Mouse (Mus musculus) heart, embryonic 12.5 days (tissue): ENCODE results near the gene Fut11. TPM values are rescaled to one million over a fixed set of nuclear protein-coding genes. Genes with fewer than 3 reads are reported as not detected.

ENCODE experiments used
- ATAC-seq: fragments of 200-750 bp; cut with Nextera tagmentation; 2 replicates; pipeline ENCODE4 v1.8.0; 2017; ENCODE audit warnings: moderate TSS enrichment, moderate library complexity; ENCODE audit not compliant: insufficient number of reproducible peaks, low FRiP score
- H3K27ac ChIP-seq: fragments of 300-500 bp; sonication (generic); 2 replicates; pipeline ENCODE4 v1.5.1; 2016; ENCODE audit warnings: mild to moderate bottlenecking, moderate library complexity; ENCODE audit not compliant: poor library complexity, severe bottlenecking
- H3K27me3 ChIP-seq: fragments of 300-500 bp; sonication (generic); replicated peaks from 2 replicates; pipeline ENCODE4 v1.6.1; 2016; ENCODE audit warnings: mild to moderate bottlenecking, moderate library complexity
- H3K36me3 ChIP-seq: fragments of 300-500 bp; sonication (generic); 2 replicates; pipeline ENCODE4 v1.6.1; 2016; ENCODE audit warnings: mild to moderate bottlenecking, moderate library complexity
- H3K4me1 ChIP-seq: fragments of 300-500 bp; sonication (generic); replicated peaks from 2 replicates; pipeline ENCODE4 v1.6.1; 2016; ENCODE audit warnings: mild to moderate bottlenecking
- H3K4me2 ChIP-seq: fragments of 300-500 bp; sonication (generic); 2 replicates; pipeline ENCODE4 v1.6.1; 2016; ENCODE audit warnings: mild to moderate bottlenecking, moderate library complexity
- H3K4me3 ChIP-seq: fragments of 300-500 bp; sonication (generic); 2 replicates; pipeline ENCODE4 v1.5.1; 2016; ENCODE audit warnings: mild to moderate bottlenecking
- H3K9ac ChIP-seq: fragments of 300-500 bp; sonication (generic); 2 replicates; pipeline ENCODE4 v1.6.1; 2016; ENCODE audit warnings: mild to moderate bottlenecking, moderate library complexity
- H3K9me3 ChIP-seq: fragments of 300-500 bp; sonication (generic); replicated peaks from 2 replicates; pipeline ENCODE4 v1.6.1; 2016; ENCODE audit warnings: mild to moderate bottlenecking, moderate library complexity
- WGBS: fragments of 180-500 bp; shearing (Covaris S2); methylation state at CpG from one replicate; pipeline ENCODE4 v1.1.7; 2016; 5-methylcytosine and 5-hydroxymethylcytosine counted together
- polyA plus RNA-seq: library from polyadenylated mRNA; unstranded; fragments of >200 nt; fragmentation: Nextera tagmentation; extraction: Ambion mirVana; gene quantifications from 2 replicates; pipeline ENCODE4 v1.2.1, GENCODE M21; 2016

The Fut11 gene
- 20.4 and 21.2 TPM in 2 replicates for polyA plus RNA-seq

DNA sequence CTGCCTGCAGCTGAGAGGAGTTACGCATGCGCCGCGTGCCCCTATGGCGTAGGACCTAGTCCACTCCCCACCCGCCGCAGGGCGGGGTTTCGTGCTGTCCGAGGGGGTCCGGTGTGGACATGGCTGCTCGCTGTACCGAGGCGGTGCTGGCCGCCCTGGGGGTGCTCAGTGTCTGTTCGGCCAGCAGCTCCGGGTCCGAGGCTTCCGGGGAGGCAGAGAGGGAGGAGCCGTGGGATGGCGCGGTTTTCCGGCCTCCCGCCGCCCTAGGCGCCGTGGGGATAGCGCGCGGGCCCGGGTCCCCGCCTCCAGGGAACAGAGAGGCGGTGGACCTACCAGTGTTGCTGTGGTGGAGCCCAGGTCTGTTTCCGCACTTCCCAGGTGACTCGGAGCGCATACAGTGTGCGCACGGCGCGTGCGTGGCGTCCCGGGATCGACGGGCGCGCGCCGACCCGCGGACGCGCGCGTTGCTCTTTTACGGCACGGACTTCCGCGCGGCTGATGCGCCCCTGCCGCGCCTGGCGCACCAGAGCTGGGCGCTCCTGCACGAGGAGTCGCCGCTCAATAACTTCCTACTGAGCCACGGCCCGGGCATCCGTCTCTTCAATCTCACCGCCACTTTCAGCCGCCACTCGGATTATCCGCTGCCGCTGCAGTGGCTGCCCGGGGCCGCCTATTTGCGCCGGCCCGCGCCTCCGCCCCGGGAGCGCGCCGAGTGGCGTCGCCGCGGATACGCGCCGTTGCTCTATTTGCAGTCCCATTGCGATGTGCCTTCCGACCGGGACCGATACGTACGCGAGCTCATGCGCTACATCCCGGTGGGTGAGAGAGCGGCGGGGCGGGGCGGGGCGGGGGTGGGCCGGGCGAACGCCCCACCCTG lies at the start of gene Fut11:
Gene Fut11, plus strand, starts transcription at position 85 of the 877 bp plus-strand sequence.
- H3K4me1 ChIP-seq, result peaks cover 53% of the 10 kb centered on the region
- no peaks in the 10 kb centered on the region for H3K27me3 ChIP-seq
- H3K4me2 ChIP-seq, result peak within 1 kb of the TSS; percentile 88
- under 1% methylated on average over 110 of the region's 111 CpGs for WGBS
- peak within 1 kb of the TSS; percentile 97 for H3K9ac ChIP-seq
- peak within 1 kb of the TSS; percentile 96 for H3K4me3 ChIP-seq
- ATAC-seq, result peak; percentile 89
- H3K36me3 ChIP-seq, result peaks cover 64% of the 10 kb centered on the region
- peak within 1 kb of the TSS; percentile 99 for H3K27ac ChIP-seq
- H3K9me3 ChIP-seq, result no peaks in the 10 kb centered on the region

DNA sequence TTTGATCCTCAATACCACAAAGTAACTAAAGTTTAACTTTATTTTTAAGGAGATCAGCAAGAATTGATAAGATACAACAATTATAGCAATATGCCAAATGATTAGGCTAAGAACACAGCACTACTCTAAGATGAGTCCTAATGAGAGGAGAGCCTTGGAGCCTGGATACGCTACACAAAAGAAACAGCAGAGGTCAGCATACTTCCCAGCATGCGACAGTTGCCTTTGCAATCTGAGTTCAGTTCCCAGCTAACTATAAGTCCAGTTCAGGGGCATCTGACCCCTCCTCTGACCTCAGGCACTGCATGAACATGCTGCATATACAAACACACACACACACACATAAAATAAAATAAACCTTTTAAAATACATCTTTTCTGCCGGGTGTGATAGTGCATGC lies 49.2 kb upstream of the Fut11 start:
- Histone ChIP-seq H3K4me3 (no peak overlapping the region), H3K4me2 (no peak overlapping the region), H3K9ac (no peak overlapping the region), H3K36me3 (no peaks in the 10 kb centered on the region), H3K27me3 (no peaks in the 10 kb centered on the region), H3K27ac (no peak overlapping the region), H3K9me3 (no peaks in the 10 kb centered on the region), H3K4me1 (peaks cover 3% of the 10 kb centered on the region)
- 33% methylated on average over 3 of the region's 3 CpGs for WGBS
- ATAC-seq, result no peak

DNA sequence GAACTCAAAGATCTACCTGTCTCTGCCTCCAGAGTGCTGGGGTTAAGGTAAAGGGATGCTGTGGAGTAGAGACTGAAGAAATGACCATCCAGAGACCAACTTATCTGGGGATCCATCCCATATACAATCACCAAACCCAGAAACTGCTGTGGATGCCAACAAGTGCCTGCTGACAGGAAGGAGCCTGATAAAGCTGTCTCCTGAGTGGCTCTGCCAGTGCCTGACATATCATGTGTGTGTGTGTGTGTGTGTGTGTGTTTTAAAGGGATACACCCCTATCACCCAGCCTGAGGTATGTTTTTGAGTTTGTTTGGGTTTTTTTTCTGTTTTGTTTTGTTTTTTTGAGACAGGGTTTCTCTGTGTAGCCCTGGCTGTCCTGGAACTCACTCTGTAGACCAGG lies 48.4 kb upstream of the Fut11 start:
- H3K36me3 ChIP-seq, result no peaks in the 10 kb centered on the region
- H3K9me3 ChIP-seq, result no peaks in the 10 kb centered on the region
- no peak overlapping the region for H3K4me2 ChIP-seq
- no peak overlapping the region for H3K4me3 ChIP-seq
- ATAC-seq, result no peak
- H3K27me3 ChIP-seq, result no peaks in the 10 kb centered on the region
- no peak overlapping the region for H3K9ac ChIP-seq
- peaks cover 5% of the 10 kb centered on the region for H3K4me1 ChIP-seq
- H3K27ac ChIP-seq, result peak overlapping the region; percentile 10; the same call in 1 of the 2 replicates

DNA sequence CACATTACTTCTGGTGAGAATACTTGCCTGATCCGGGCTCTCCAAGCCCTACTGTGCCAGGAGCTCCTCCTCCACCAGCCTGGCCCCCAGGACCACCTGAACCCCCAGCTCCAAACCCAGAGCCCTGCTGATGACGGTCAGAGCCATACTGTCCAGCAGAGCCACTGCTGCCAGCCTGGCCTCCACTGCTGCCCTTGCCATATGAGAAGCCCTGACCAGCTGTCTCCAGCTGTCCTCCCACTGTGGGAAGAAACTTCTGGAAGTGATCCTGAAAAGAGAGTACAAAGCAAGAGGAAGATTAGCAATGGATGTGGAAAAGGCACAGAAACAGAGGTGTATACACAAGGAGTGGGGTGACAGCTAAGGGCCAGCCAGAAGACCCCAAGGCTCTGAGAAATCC lies 43.8 kb upstream of the Fut11 start:
- Histone ChIP-seq H3K4me3 (no peak overlapping the region), H3K36me3 (no peaks in the 10 kb centered on the region), H3K9ac (no peak overlapping the region), H3K27ac (no peak overlapping the region), H3K4me1 (peaks cover 29% of the 10 kb centered on the region), H3K27me3 (no peaks in the 10 kb centered on the region), H3K4me2 (no peak overlapping the region), H3K9me3 (no peaks in the 10 kb centered on the region)
- 72% methylated on average over 2 of the region's 2 CpGs for WGBS
- ATAC-seq, result no peak

- Histone ChIP-seq H3K27ac (peak overlapping the region; percentile 6; the same call in 1 of the 2 replicates), H3K4me2 (no peak overlapping the region), H3K36me3 (no peaks in the 10 kb centered on the region), H3K4me1 (peaks cover 33% of the 10 kb centered on the region), H3K9ac (no peak overlapping the region), H3K27me3 (no peaks in the 10 kb centered on the region), H3K9me3 (no peaks in the 10 kb centered on the region), H3K4me3 (no peak overlapping the region)
- no peak for ATAC-seq
- WGBS, result 36% methylated on average over 4 of the region's 4 CpGs
These were observed 43.0 kb upstream of the Fut11 start for GRCm38 (mm10) chr14:20651722-20652256.

DNA sequence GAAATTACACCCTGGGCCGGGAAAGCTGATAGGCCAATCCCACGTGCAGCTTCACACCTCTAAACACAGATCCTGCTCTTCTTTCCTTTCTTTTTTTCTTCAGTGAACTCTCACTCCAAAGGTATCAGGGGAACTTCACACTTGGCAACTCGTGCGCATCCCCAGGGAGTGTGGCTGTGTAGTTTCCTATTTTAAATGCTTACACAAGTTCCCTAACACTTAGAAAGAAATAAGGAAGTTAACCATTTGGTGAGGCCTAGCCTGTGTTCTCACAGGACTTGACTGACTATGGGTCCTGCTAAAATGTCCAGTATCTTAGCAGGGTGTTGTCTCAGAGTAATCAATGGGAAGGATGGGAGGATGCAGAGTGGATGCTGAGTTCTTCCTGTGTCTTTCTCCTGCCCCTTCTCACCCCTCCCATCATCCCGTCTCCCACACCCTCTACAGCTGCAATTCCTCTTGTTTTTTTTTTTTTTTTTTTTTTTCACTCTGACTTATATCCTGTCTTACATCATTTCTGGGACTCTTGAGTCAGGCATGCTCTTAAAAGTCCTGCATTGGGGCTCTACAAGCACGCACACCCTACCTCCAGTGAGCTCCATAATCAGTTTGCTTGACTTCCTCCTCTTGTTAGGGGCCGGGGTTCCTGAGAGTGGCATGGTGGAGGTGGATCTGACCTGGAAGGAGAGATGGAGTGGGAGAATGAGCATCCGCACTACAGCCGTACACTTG lies 39.9 kb upstream of the Fut11 start:
- no peaks in the 10 kb centered on the region for H3K9me3 ChIP-seq
- H3K4me1 ChIP-seq, result peaks cover 42% of the 10 kb centered on the region
- H3K27ac ChIP-seq, result peak overlapping the region; percentile 62
- 56% methylated on average over 9 of the region's 9 CpGs for WGBS
- ATAC-seq, result peak; percentile 19; the same call in 1 of the 2 replicates
- H3K4me3 ChIP-seq, result no peak overlapping the region
- H3K36me3 ChIP-seq, result 0 out of 2 replicates have a peak, but pooled peaks cover 3% of the 10 kb centered on the region
- H3K9ac ChIP-seq, result 0 out of 2 replicates have a peak overlapping the region, but pooled peaks have one; percentile 59
- H3K4me2 ChIP-seq, result peak overlapping the region; percentile 57; the same call in 1 of the 2 replicates
- no peaks in the 10 kb centered on the region for H3K27me3 ChIP-seq

- peaks cover 50% of the 10 kb centered on the region for H3K4me1 ChIP-seq
- 52% methylated on average over 9 of the region's 9 CpGs for WGBS
- H3K27ac ChIP-seq, result peak overlapping the region; percentile 62
- H3K9ac ChIP-seq, result peak overlapping the region; percentile 59; the same call in 1 of the 2 replicates
- no peaks in the 10 kb centered on the region for H3K27me3 ChIP-seq
- no peaks in the 10 kb centered on the region for H3K9me3 ChIP-seq
- peak overlapping the region; percentile 57 for H3K4me2 ChIP-seq
- peaks cover 10% of the 10 kb centered on the region; the same call in 1 of the 2 replicates for H3K36me3 ChIP-seq
- peak overlapping the region; percentile 32 for H3K4me3 ChIP-seq
- no peak for ATAC-seq
These were observed 39.0 kb upstream of the Fut11 start for GRCm38 (mm10) chr14:20655731-20656130.

DNA sequence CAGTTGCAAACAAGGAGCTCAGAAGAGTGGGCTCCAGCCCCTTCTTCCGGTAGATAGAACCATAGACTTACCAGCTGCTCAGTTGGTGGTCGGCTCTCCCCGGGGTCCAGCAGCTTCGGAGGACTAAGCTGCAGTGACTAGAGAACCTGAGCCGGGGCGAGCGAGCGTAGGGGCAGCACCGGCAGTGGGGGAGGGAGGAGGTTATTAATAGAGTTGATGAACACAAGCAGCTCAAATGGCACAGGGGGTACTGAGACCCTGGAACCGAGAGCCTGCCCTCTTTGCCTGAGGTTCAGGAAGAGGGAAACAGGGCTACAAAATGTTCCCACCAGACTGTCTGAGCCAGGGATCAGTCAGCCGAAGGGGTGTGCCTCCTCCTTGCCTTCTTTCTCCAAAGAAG lies 38.4 kb upstream of the Fut11 start, which contains the start of gene Myoz1:
Gene Myoz1, minus strand, starts transcription at position 180 of the 400 bp plus-strand sequence.
- no peaks in the 10 kb centered on the region for H3K9me3 ChIP-seq
- peaks cover 52% of the 10 kb centered on the region for H3K4me1 ChIP-seq
- peak within 1 kb of the TSS; percentile 59 for H3K9ac ChIP-seq
- no peaks in the 10 kb centered on the region for H3K27me3 ChIP-seq
- 23% methylated on average over 11 of the region's 11 CpGs for WGBS
- H3K4me2 ChIP-seq, result peak within 1 kb of the TSS; percentile 57
- peak within 1 kb of the TSS; percentile 32 for H3K4me3 ChIP-seq
- peak within 1 kb of the TSS; percentile 62 for H3K27ac ChIP-seq
- peaks cover 14% of the 10 kb centered on the region; the same call in 1 of the 2 replicates for H3K36me3 ChIP-seq
- ATAC-seq, result no peak

- Histone ChIP-seq H3K4me1 (peaks cover 56% of the 10 kb centered on the region), H3K27ac (no peak overlapping the region), H3K9me3 (no peaks in the 10 kb centered on the region), H3K4me2 (no peak overlapping the region), H3K9ac (no peak overlapping the region), H3K4me3 (no peak overlapping the region), H3K27me3 (no peaks in the 10 kb centered on the region), H3K36me3 (peaks cover 22% of the 10 kb centered on the region; the same call in 1 of the 2 replicates)
- no peak for ATAC-seq
These were observed 36.4 kb upstream of the Fut11 start for GRCm38 (mm10) chr14:20658326-20658725.

DNA sequence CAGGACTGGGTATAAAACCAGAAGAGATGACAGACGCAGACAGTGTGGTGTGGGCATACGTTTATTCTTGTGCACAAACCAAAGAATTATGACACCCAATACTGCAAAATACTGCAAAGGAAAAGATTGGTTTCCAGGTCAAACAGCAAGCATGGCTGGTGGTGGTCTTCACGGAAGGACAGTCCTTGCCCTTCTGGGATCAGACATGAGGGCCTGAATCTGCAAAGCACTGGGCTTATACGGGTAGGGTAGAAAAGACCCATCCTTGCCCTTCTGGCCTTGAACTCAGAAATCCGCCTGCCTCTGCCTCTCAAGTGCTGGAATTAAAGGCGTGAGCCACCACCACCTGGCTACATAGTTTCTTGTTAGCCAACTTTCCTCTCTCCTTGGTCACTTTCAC lies 35.9 kb upstream of the Fut11 start:
- WGBS, result 69% methylated on average over 6 of the region's 6 CpGs
- Histone ChIP-seq H3K27ac (peak overlapping the region; percentile 99), H3K4me2 (no peak overlapping the region), H3K36me3 (peaks cover 22% of the 10 kb centered on the region; the same call in 1 of the 2 replicates), H3K9ac (no peak overlapping the region), H3K9me3 (no peaks in the 10 kb centered on the region), H3K4me3 (no peak overlapping the region), H3K4me1 (peaks cover 56% of the 10 kb centered on the region), H3K27me3 (no peaks in the 10 kb centered on the region)
- ATAC-seq, result no peak

DNA sequence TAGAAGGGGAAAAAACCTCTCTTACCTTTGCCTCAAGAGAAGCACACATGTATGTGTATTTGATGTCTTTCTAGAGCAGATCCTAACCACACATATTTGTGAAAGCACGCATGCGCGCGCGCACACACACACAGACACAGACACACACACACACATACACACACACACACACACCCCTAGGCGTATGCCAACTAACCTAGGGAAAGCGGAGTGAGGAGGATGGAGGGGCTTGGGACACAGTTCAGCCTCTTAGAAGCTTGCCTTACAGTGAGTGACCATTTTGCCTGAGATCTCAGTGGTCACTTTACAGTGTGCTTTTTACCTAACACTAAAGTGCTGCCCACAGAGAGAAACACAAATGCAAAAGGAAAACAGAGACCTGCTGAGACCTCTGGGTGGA lies 35.1 kb upstream of the Fut11 start:
- H3K4me1 ChIP-seq, result peaks cover 49% of the 10 kb centered on the region
- peak overlapping the region; percentile 96 for H3K4me2 ChIP-seq
- 93% methylated on average over 7 of the region's 7 CpGs for WGBS
- H3K4me3 ChIP-seq, result no peak overlapping the region; the same call in 1 of the 2 replicates
- no peaks in the 10 kb centered on the region for H3K27me3 ChIP-seq
- H3K9ac ChIP-seq, result peak overlapping the region; percentile 57
- no peak for ATAC-seq
- peaks cover 22% of the 10 kb centered on the region; the same call in 1 of the 2 replicates for H3K36me3 ChIP-seq
- peak overlapping the region; percentile 99 for H3K27ac ChIP-seq
- H3K9me3 ChIP-seq, result no peaks in the 10 kb centered on the region
